Mouse (Mus musculus): Measurements from ENCODE around the gene Eif4g1. TPM values are rescaled to one million over a fixed set of nuclear protein-coding genes. Genes with fewer than 3 reads are reported as not detected.

Gene Eif4g1
- polyA plus RNA-seq, 1 experiment = 340 TPM

- Histone ChIP-seq H3K4me3 (ENCODE audit: low read depth, low read length) (no peak overlapping the region), H3K4me1 (ENCODE audit: control insufficient read depth, insufficient read depth, insufficient read length, low read length) (peaks cover 2% of the 10 kb centered on the region), H3K27me3 (ENCODE audit: control insufficient read depth, insufficient read depth, low read length) (no peaks in the 10 kb centered on the region), H3K27ac (ENCODE audit: insufficient read depth, low read depth, low read length) (no peak overlapping the region), H3K36me3 (ENCODE audit: control insufficient read depth, insufficient read depth, low read length) (peaks cover 65% of the 10 kb centered on the region)
- no peak for TF ChIP-seq CTCF (IDR thresholded peaks at IDR 0.05; ENCODE audit: extremely low read depth, insufficient read length, insufficient replicate concordance, low read depth, low read length)
- 94% methylated on average over 21 of the region's 21 CpGs for WGBS
Measured at GRCm38 (mm10) chr16:20708220-20708938, 40.3 kb downstream of the Eif4g1 start.

- H3K27me3 ChIP-seq (ENCODE audit: control insufficient read depth, insufficient read depth, low read length) = no peaks in the 10 kb centered on the region
- peaks cover 64% of the 10 kb centered on the region for H3K36me3 ChIP-seq (ENCODE audit: control insufficient read depth, insufficient read depth, low read length)
- H3K27ac ChIP-seq (ENCODE audit: insufficient read depth, low read depth, low read length) = no peak overlapping the region
- H3K4me1 ChIP-seq (ENCODE audit: control insufficient read depth, insufficient read depth, insufficient read length, low read length) = peaks cover 6% of the 10 kb centered on the region
- WGBS = 85% methylated on average over 19 of the region's 19 CpGs
- TF ChIP-seq POLR2A (IDR thresholded peaks at IDR 0.05; ENCODE audit: low read depth, low read length) = no peak
- TF ChIP-seq CTCF (IDR thresholded peaks at IDR 0.05; ENCODE audit: extremely low read depth, insufficient read length, insufficient replicate concordance, low read depth, low read length) = peak; percentile 63; the same call in 1 of the 2 replicates
- no peak overlapping the region for H3K4me3 ChIP-seq (ENCODE audit: low read depth, low read length)
Measured at GRCm38 (mm10) chr16:20708939-20709734, 41.0 kb downstream of the Eif4g1 start.

GRCm38 (mm10) chr16:20710370-20710769 is 42.3 kb downstream of the Eif4g1 start:
- peaks cover 61% of the 10 kb centered on the region for H3K36me3 ChIP-seq (ENCODE audit: control insufficient read depth, insufficient read depth, low read length)
- H3K4me1 ChIP-seq (ENCODE audit: control insufficient read depth, insufficient read depth, insufficient read length, low read length) = peaks cover 6% of the 10 kb centered on the region
- H3K27me3 ChIP-seq (ENCODE audit: control insufficient read depth, insufficient read depth, low read length) = no peaks in the 10 kb centered on the region
- H3K27ac ChIP-seq (ENCODE audit: insufficient read depth, low read depth, low read length) = no peak overlapping the region
- H3K4me3 ChIP-seq (ENCODE audit: low read depth, low read length) = no peak overlapping the region
- 96% methylated on average over 11 of the region's 11 CpGs for WGBS
- TF ChIP-seq POLR2A (IDR thresholded peaks at IDR 0.05; ENCODE audit: low read depth, low read length) = no peak

GRCm38 (mm10) chr16:20710810-20711209 is 42.7 kb downstream of the Eif4g1 start:
- peaks cover 58% of the 10 kb centered on the region for H3K36me3 ChIP-seq (ENCODE audit: control insufficient read depth, insufficient read depth, low read length)
- no peak overlapping the region for H3K4me3 ChIP-seq (ENCODE audit: low read depth, low read length)
- WGBS = 73% methylated on average over 4 of the region's 4 CpGs
- H3K4me1 ChIP-seq (ENCODE audit: control insufficient read depth, insufficient read depth, insufficient read length, low read length) = peaks cover 6% of the 10 kb centered on the region
- TF ChIP-seq CTCF (IDR thresholded peaks at IDR 0.05; ENCODE audit: extremely low read depth, insufficient read length, insufficient replicate concordance, low read depth, low read length) (no peak), POLR2A (IDR thresholded peaks at IDR 0.05; ENCODE audit: low read depth, low read length) (no peak)
- no peaks in the 10 kb centered on the region for H3K27me3 ChIP-seq (ENCODE audit: control insufficient read depth, insufficient read depth, low read length)
- no peak overlapping the region for H3K27ac ChIP-seq (ENCODE audit: insufficient read depth, low read depth, low read length)

GRCm38 (mm10) chr16:20712190-20712589 is 44.1 kb downstream of the Eif4g1 start:
- Histone ChIP-seq H3K4me3 (ENCODE audit: low read depth, low read length) (no peak overlapping the region), H3K27me3 (ENCODE audit: control insufficient read depth, insufficient read depth, low read length) (no peaks in the 10 kb centered on the region), H3K4me1 (ENCODE audit: control insufficient read depth, insufficient read depth, insufficient read length, low read length) (peaks cover 6% of the 10 kb centered on the region), H3K27ac (ENCODE audit: insufficient read depth, low read depth, low read length) (no peak overlapping the region), H3K36me3 (ENCODE audit: control insufficient read depth, insufficient read depth, low read length) (peaks cover 48% of the 10 kb centered on the region)
- TF ChIP-seq POLR2A (IDR thresholded peaks at IDR 0.05; ENCODE audit: low read depth, low read length) (no peak), CTCF (IDR thresholded peaks at IDR 0.05; ENCODE audit: extremely low read depth, insufficient read length, insufficient replicate concordance, low read depth, low read length) (no peak)
- 90% methylated on average over 9 of the region's 9 CpGs for WGBS

- peaks cover 6% of the 10 kb centered on the region for H3K4me1 ChIP-seq (ENCODE audit: control insufficient read depth, insufficient read depth, insufficient read length, low read length)
- no peaks in the 10 kb centered on the region for H3K27me3 ChIP-seq (ENCODE audit: control insufficient read depth, insufficient read depth, low read length)
- 64% methylated on average over 7 of the region's 7 CpGs for WGBS
- TF ChIP-seq CTCF (IDR thresholded peaks at IDR 0.05; ENCODE audit: extremely low read depth, insufficient read length, insufficient replicate concordance, low read depth, low read length) (no peak), POLR2A (IDR thresholded peaks at IDR 0.05; ENCODE audit: low read depth, low read length) (no peak)
- peaks cover 42% of the 10 kb centered on the region for H3K36me3 ChIP-seq (ENCODE audit: control insufficient read depth, insufficient read depth, low read length)
- no peak overlapping the region for H3K4me3 ChIP-seq (ENCODE audit: low read depth, low read length)
- no peak overlapping the region for H3K27ac ChIP-seq (ENCODE audit: insufficient read depth, low read depth, low read length)
Measured at GRCm38 (mm10) chr16:20712889-20713288, 44.8 kb downstream of the Eif4g1 start.

- peak overlapping the region; percentile 91 for H3K27ac ChIP-seq (ENCODE audit: insufficient read depth, low read depth, low read length)
- peak overlapping the region; percentile 79 for H3K4me3 ChIP-seq (ENCODE audit: low read depth, low read length)
- 24% methylated on average over 11 of the region's 11 CpGs for WGBS
- H3K36me3 ChIP-seq (ENCODE audit: control insufficient read depth, insufficient read depth, low read length) = peaks cover 27% of the 10 kb centered on the region
- TF ChIP-seq CTCF (IDR thresholded peaks at IDR 0.05; ENCODE audit: extremely low read depth, insufficient read length, insufficient replicate concordance, low read depth, low read length) (no peak), POLR2A (IDR thresholded peaks at IDR 0.05; ENCODE audit: low read depth, low read length) (no peak)
- H3K27me3 ChIP-seq (ENCODE audit: control insufficient read depth, insufficient read depth, low read length) = no peaks in the 10 kb centered on the region
- peaks cover 6% of the 10 kb centered on the region for H3K4me1 ChIP-seq (ENCODE audit: control insufficient read depth, insufficient read depth, insufficient read length, low read length)
Measured at GRCm38 (mm10) chr16:20714307-20715080, 46.4 kb downstream of the Eif4g1 start.
